Mouse (Mus musculus): ENCODE measurements around the gene Lmtk3. TPM values are rescaled to one million over a fixed set of nuclear protein-coding genes. Genes with fewer than 3 reads are reported as not detected.

Lmtk3 gene
- total RNA-seq, 2 experiments from 2014 or later, result 290 to 306 TPM

DNA sequence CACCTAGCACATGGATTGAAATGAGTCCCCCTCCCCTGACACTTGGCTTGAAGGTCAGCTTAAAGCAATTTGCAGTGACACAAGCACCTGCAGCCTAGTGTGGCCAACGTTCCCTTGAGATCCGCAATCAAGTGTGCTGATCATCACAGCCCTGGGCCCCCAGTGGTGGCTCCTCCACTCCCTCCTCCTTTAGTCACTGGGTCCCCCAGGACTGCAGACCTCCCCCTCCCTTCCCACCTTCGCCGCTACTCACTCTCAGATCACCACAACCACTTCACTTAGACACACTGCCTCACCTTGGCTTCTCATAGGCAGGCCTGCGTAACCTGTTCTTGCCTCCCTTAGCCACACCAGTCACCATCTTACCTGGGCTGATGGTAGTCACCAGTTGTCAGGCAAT is 22.4 kb downstream of the Lmtk3 start:
- DNase-seq (ENCODE audit: low spot score in 2 of 2), result no peak

DNA sequence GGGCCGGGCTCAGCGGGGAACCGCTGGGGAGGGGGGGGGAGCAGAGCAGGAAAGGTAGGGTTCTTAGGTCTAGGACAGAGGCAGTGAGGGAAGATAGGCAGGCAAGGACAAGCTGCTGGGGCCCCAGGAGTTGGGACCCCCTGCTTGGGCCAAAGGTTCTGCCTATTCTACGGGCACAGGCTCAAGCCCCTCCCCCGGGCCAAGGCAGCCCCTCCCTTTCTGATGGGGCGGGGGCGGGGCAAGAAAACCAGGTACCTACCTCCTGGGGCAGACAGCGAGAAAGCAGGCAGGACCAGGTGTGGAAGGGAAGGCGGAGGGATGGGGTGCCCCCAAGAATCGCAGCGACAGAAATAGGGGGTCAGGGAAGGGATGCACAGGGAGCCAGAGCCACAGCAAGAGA is 24.9 kb downstream of the Lmtk3 start:
- DNase-seq (ENCODE audit: low spot score in 2 of 2), result no peak

DNA sequence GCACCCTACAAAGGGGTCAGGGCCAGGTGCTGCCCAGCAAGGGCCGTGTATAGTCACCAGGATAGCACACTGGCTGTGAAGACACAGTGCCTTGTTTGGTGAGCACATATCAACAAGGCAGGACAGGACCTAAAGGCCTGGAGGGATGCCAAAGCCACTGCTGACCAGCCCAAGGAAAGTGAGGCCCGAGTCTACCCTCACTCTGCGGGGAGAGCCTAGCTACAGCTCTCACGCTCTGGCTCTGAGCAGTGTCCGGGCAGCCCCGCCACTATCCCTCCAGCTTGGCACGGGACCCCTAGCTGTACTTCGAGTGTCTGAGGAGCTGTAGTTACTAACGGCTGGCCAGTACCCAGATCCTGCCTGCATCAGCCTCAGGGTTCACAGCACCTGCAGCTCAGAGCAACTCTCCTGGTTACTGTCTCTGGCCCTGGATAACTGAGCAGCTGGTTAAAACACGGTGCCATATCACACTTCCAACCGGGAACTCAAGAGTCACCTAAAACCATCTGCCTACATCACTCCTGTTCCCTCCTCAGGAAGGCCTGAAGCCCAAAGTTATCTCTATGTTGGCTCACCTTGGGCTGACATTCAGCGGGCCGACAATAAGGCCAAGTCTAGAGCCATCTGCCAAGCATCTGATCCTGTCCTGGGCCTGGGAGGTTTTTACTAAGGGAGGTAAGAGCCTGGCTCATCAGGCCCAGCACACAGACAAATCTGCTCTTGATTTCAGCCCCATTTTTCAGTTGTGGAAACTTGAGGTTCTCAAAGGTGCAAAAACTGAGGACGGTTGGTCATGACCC is 25.9 kb downstream of the Lmtk3 start:
- DNase-seq (ENCODE audit: low spot score in 2 of 2), result no peak

DNA sequence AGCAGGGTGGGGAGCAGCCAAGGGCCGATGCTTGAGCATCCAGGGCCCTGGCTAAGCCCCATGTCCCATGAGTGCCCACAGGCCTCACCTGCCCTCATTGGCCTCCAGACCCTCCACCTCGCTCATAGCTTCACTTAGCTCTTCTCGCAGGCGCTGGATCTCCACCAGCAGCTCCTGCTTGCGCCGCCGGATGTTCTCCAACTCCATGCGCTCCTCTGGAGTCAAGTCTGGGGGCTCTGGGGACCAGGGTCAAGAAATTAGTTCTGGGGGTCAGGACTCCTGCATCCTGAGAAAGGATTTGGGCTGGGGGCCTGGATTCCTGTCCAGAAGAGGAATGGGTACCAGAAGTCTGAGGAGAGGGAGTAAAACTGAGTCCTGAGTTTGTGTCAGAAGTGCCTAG is 29.4 kb downstream of the Lmtk3 start:
- no peak for DNase-seq (ENCODE audit: low spot score in 2 of 2)

DNA sequence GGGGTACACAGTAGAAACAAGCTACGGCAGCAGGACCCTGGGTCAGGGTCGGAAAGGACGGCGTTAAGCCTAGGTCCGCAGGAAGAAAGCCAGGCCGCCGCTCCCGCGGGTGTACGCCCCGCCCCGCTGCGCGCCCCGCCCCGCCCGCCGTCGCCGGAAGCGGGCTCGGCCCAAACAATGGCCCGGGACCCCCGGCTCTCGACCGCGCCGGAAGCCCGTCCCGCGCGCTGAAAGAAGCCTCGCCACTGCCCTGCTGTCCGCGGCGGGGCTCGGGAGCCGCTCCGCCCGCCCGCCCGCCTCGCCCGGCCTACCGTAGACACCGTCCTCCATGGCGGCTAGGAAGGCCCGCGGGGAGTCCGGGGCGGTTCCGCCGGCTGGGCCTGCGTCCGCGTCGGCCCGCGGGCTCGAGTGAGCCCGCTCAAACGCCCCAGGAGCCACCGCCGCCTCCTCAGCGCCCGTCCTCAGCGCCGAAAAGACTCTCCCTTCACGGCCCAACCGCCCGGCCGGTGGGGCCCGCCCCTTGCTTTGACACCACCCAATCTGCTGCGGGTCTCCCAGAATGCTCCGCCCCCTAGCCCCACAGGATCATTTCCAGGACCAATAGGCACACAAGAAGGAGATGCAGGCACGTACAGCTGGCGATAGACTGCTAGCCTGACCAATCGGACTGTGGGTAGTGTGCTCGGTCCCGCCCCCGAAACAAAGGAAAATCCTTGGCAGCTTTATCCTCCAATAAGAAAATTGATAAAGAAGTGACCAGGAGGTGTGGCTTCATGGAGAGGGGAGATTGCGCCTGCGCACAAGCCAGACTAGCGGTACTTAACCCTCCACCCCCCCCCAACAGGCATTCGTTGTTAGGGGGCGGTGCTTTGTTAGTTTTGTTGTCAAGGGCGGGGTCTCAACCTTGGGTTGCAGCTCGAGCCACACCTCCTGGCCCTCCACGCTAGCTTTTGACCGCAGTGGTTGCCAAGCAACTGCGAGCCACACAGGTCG is 30.5 kb downstream of the Lmtk3 start, which contains the start of gene Cyth2:
Gene Cyth2 (minus strand): TSS at position 795 of the 993 bp plus-strand sequence.
- peak; percentile 98 to 100 for DNase-seq (ENCODE audit: low spot score in 2 of 2)

DNA sequence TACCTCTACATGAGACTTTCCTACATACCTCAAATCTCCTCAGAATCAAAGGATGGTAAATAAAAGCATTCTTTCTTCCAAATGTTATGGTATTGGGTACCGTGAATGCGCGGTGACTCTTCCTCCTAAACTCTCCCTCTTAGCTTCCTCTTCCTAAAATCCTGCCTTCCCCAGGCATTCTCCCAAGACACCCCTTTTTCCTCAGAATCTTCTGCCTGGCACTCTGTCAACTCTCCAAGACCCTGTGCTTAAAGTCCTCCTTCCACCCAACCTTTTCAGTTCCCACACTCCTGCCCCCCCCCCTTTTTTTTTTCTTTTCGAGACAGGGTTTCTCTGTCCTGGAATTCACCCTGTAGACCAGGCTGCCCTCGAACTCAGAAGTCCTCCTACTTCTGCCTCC is 31.3 kb downstream of the Lmtk3 start:
- DNase-seq (ENCODE audit: low spot score in 2 of 2), result no peak

DNA sequence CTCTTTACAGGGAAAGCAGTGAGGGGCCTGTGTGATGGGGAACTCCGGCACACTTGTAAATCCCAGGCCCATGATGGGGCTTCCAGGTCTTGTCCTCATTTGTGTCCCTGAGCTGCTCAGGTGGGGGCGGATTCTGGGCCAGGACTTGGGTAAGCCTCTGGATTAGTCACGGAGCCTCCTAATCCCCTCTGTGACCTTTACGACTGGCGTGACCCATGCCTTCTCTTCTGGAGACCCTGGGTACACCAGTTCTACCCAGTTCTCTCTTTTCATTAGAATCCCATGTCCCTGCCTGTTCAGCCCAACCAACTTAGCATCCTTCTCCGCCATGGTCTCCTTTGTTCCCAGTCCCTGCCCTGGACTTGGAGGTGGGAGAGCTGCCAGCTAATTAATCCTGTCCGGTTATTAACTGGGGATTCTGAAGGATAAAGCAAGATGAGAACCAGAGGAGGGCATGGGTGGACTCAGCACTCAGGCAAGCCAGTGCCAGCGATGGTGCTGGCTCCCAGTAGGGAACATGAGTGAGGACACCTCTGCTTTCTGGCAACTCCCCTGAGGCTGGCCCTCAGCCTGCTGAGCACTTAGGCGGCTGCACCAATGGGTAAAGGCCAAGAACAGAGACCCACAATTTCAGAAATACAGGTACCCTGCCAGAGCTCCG is 31.9 kb downstream of the Lmtk3 start:
- no peak for DNase-seq (ENCODE audit: low spot score in 2 of 2)

DNA sequence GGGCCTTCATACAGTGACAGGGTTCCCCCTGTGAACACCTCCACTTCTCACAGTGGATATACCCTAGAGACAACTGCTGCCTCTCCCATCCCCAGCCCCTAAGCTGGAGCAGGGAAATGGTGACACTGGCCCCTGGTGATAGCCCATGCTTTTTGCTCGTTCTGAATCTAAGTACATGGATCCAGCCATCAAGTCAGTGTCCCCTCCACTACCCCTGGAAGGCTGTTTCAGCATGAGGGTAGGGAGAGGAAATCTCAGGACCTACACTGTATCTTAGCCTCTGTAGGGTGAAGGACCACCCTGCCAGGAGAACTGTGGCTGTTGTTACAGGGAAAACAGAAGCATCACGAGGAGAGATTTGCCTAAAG is 32.4 kb downstream of the Lmtk3 start:
- no peak for DNase-seq (ENCODE audit: low spot score in 2 of 2)

DNA sequence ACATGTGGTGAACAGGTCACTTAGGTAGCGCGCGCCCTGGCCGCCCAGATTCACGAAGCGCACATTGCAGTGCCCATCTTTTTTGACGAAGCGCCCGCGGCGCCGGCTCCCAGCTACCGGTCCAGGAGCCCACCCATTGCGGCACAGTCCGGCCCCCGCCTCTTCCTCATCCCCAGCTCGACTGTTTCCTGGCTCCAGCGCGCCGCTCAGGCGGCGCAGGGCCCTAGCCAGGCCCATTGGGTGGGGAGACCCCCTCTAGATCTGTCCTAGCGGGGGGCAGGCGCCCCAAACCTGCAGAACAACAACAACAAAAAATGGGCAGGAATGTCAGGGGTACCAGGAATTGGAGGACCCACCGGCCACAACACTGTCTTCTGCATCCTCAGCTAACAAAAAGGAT is 36.3 kb downstream of the Lmtk3 start:
- DNase-seq (ENCODE audit: low spot score in 2 of 2), result no peak

DNA sequence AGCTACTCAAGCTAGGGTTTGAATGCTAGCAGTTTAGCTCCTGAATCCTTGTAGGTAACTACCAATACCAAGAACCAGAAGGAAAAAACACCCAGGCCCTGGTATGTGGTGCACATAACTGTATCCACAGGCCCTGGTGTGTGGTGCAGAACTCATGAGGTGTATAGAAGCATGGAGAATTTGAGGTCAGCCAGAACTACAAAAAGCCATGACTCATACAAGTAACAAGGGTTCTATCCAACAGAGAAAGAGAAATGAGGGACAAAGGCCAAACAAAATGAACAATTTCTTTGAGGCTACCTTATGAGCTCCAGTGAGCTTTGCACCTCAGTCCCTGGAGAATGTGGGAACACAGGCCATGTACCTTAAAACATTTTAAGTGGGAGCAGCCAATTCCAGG is 37.4 kb downstream of the Lmtk3 start:
- no peak for DNase-seq (ENCODE audit: low spot score in 2 of 2)

DNA sequence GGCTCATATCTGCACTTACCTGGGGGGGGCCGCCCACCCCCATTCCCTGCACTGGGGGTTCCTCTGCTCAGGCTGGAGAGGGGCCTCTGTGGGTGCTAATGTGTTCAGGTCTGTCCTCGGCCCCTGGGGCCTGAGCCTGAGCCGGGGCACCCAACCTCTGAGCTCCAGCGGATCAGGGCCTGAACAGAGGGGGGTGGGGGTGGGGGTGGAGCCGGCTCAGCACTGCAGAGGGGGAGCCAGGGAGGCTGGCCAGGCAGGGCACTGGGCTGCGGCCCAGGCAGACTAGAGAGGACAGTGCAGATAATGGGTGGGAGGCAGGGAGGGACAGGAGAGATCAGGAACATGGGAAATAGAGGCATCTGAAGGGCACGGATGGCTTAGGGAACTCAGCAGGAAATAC is 41.1 kb downstream of the Lmtk3 start, which contains the start of gene Kcnj14:
Gene Kcnj14 (minus strand): TSS at position 185 of the 400 bp plus-strand sequence.
- DNase-seq (ENCODE audit: low spot score in 2 of 2), result no peak

DNA sequence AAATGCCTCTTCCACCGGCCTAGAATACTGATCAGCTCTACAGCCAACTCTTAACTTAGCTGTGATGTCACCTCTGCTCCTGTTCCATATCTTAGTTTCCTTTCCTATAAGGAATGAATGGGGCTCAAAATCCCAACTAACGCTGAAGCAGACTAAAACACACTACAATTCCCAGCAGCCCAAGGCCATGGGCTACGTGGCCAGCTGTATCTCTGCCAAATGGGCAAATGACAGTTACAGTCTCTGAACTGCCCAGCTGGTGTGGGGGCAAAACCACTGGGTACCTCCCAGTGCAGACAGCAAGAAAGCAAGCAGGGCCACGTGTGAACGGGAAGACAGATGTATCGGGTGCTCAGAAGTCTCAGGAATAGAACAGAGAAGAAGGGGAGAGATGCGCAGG is 43.1 kb downstream of the Lmtk3 start:
- DNase-seq (ENCODE audit: low spot score in 2 of 2), result no peak

DNA sequence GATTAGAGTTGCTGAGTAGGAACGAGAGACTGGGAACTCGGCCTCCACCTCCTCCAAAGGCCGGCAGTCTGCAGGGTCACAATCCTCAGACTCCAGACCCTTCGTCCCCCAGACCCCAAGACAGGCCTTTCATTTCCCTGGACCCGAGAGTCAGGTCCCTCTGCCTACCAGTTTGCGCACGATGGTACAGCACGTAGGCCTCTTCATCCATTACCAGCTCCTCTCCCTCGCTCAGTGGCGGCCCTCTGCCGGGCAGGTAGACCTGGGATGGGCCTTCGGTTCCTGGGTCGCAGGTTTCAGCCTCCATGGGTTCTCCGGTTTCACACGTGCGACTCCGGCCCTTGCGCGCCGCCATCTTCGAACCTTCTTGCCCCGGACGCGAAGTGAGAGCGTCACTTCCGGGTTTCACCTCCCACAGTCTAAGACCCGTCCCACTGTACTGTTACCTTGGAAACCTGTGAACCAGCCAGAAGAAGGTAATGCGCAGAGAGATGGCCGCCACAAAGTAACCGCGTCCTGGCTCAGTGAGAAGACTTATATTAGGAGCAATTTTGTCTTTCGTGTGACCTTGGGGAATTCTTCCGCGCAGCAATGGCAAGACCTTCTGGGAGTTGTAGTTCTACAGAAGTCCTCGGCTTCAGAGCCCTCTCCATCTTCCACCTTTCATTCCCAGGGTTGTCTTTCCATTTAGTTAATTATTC is 47.0 kb downstream of the Lmtk3 start, which contains the start of gene Grwd1:
Gene Grwd1 (minus strand): TSS at position 518 of the 701 bp plus-strand sequence.
- DNase-seq (ENCODE audit: low spot score in 2 of 2), result peak; percentile 84 to 89

DNA sequence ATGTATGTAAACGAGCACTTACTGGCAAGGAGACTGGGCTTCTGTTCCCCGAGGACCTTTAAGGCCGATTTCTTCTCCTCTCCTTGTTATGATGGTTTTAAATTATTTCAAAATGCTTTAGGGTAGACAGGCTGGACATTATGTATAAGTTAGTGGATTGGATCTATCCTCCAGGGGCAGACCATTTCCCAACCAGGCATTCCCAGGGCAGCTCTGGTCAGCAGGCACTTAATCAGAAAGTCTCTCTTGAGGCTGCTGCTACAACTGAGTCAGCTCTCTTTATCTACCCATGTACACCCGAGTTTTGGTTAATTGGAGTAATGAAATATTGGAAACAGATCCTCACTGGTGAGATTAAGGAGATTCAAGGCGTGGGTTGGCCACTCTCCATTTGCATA is 47.6 kb downstream of the Lmtk3 start:
- no peak for DNase-seq (ENCODE audit: low spot score in 2 of 2)

DNA sequence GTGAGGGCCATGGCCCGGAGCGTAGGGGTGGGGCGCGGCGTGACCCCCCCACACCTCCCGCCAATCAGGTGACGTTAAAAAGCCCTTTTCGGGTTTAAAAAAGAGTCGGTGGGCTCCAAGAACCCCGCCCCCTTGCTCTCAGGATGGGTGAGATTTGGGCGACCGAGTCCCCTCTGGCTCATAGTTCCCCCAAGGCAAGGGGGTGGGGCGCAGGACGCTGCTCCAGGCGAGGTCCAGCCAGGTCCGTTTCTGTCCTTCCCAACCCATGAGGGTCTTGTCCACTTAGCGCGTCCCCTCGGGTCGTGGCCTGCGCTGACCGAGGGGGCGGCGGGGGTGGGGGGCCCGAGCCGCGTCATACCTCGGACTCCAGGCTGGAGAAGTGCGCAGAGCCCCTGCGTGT is 48.9 kb downstream of the Lmtk3 start:
- DNase-seq (ENCODE audit: low spot score in 2 of 2), result no peak

DNA sequence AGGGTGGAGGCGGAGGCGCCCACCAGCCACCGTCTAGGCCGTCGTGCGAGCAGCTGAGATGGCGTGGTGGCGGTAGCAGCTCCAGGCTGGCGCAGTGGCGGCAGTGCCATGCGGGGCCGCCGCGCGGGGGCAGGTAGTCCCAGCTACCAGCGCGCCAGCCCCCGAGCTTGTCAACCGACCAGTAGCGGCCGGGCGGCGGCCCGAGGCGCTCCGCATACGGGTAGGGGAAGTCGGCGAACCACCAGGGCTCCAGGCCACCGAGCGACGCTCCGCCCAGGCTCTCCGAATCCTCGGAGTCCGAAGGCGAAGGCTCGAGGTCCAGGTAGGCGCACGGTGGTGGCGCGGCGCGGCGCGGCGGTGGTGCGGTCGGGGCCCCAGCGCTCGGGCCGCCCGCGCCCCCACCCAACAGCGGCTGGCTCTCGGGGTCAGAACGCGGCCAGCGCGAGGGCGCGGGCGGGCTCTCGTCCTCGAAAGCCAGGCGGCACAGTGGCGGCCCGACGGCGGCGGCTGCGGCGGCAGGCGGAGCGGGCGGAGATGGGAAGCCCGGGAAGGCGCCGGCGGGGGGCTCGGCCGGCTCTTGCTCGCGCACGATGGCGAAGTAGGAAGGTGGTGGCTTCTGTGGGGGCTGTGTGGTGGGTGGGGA is 49.7 kb downstream of the Lmtk3 start:
- DNase-seq (ENCODE audit: low spot score in 2 of 2), result no peak

DNA sequence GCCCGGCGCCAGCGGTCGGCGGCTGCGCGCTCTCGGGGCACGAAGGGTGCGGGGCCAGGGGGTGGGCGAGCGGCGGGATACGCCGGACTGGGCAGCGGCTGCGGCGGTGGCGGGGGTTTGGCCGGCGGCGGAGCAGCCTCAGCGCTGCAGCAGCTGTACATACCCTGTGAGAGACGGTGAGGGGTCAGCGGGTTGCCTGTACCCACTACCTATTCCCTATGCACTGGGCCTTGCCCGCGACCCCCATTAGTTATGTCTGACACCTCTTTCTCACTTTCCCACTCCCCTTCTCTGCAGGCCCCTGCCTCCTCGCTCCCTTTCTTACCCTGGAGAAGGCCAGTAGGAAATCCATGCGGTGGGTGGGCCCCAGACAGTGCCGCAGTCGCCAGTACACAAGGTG is 50.4 kb downstream of the Lmtk3 start:
- DNase-seq (ENCODE audit: low spot score in 2 of 2), result no peak

DNA sequence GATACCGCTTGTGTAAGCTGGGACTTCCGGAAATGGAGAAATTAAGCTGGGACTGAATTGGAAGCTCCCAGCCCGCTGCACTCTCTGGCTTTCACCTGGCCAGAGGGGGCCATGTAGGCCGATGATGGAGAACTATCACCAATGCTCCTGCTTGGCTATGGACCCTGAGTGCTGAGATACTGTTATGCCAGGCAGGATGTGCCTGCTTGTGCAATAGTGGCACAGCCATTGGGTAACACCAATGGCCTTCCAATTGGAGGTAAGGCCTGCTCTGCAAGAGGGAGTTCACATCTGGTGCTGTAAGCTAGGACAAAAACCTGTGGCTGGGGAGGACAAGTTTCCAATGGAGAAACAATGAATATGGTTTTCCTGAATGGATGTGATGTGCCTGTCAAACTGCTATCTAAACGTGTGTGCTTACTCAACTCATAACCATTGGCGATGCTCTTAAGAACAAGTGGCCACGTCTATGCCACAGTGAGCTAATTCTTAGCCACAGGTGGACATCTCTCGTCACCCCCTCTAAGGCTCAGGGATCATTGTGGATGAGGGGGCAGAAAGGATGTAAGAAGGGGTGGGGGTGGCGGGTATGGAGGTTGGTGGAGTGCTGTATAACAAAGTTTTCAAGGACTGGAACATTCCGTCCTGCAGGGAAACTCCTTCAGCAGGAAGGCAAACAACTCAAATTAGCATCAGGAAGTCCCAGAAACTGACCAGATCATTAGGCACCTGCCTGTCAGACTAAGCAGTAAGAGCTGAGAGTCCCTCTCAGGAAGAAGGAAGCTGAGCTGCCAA is 59.6 kb downstream of the Lmtk3 start:
- no peak for DNase-seq (ENCODE audit: low spot score in 2 of 2)

DNA sequence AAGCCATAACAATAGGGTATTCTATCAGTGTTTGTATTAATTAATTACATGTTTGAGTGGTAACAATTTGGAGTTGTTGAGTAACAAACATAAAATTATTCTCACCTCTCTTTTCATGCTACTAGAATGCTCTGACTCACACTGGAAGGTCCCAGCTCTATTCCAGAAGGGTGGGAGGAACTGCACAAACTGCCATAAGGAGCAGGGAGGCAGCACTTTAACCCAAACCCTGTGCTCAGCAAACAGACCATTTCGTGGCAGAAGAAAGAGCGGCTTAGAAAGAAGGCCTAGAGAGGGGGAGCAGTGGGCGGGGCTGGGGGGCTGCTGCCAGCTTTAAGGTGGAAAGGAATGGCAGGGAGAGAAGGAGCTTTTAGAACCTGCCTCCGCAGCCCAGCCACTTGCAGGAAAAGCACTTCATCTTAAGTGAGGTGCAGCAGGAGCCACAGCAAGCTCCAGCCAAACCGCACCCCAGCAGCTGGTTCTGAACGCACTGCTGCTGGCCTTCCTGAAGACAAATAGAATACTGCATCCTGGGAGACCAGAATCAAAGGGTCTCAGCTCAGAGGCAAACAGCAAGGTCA is 65.0 kb downstream of the Lmtk3 start:
- no peak for DNase-seq (ENCODE audit: low spot score in 2 of 2)
